Mouse (Mus musculus): ENCODE measurements around the gene Eif6.

Eif6 gene

GRCm38 (mm10) chr2:155825904-155826629, 658 bp downstream of the Eif6 start:
- no peak for DNase-seq (ENCODE audit: extremely low read depth, insufficient read length, low spot score)

DNA sequence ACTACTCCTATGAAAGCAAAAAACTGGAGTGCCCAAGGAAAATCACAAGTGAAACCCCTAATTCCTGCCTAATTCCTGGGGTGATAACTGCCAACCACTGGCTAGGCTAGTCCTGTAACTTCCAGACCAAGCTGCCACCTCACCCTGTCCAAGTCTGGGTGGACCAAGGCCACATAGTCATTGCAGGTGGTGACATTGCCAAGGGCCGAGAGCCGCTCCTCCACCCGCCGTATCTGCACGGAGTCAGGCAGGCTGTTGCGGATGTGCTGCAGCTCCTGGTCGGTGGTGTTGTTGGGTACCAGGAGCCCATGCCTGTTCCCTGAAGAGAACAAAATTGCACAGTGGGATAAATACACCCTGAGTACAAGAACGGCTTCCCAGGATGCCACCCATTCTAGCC, 3.0 kb downstream of the Eif6 start:
- no peak for DNase-seq (ENCODE audit: extremely low read depth, insufficient read length, low spot score)

- DNase-seq (ENCODE audit: extremely low read depth, insufficient read length, low spot score), result no peak
These were observed 5.9 kb downstream of the Eif6 start for GRCm38 (mm10) chr2:155820779-155821178.

- DNase-seq (ENCODE audit: extremely low read depth, insufficient read length, low spot score), result peak; percentile 51
These were observed 7.1 kb downstream of the Eif6 start for GRCm38 (mm10) chr2:155819449-155820251.

DNA sequence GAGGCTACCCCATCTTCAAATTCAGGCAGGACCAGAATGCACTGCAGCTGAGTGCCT, 7.5 kb downstream of the Eif6 start, which contains the start of gene BC029722:
Gene BC029722 (minus strand): TSS at position 35 of the 57 bp plus-strand sequence.
- DNase-seq (ENCODE audit: extremely low read depth, insufficient read length, low spot score), result no peak

- peak; percentile 99 for DNase-seq (ENCODE audit: extremely low read depth, insufficient read length, low spot score)
These were observed 7.9 kb downstream of the Eif6 start for GRCm38 (mm10) chr2:155818596-155819391.

DNA sequence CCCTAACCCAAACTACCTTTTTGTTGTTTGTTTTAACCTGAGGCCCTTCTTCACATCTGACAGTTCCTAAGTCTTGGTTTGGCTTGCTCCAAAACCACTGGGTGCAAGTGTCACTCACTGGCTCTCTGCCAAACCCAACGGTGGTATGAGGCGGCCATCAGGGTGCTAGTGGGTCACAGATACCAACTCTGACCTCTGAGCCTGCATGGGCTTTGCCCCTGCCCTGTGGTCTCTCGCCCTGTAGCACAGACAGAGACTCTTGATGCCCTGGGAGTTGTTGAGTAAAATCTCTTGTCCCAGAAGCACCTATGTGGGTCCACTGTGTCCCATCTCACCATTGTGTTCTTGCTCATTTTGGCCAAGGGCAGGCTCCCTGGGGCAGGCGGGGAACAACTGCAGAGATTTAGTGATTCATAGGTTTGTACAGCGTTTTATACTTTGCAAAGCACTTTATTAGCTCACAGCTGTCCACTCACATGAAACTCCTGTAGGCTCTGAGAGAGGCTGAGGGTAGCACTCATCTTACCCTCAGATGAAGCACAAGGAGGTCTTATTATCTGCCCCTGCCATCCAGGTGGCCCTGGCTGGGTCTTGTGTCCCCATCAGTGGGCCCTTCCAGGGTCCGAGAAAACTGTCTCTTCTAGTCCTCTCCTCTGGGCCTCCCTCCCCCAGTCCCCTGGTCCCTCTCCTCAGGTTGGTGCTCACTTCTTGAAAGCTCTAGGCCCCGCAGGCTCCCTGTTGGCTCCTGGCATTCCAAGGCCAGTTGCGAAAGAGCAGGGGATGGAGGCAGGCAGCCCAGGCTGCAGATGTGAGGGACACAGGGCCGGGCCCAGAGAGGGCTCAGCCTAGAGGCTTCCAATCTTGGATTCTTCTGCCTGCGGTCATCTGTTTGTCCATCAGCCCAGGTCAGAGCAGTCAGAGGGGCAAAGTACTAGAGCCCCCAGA, 9.2 kb downstream of the Eif6 start:
- DNase-seq (ENCODE audit: extremely low read depth, insufficient read length, low spot score), result peak; percentile 80

GRCm38 (mm10) chr2:155816179-155816578, 10.5 kb downstream of the Eif6 start:
- no peak for DNase-seq (ENCODE audit: extremely low read depth, insufficient read length, low spot score)

DNA sequence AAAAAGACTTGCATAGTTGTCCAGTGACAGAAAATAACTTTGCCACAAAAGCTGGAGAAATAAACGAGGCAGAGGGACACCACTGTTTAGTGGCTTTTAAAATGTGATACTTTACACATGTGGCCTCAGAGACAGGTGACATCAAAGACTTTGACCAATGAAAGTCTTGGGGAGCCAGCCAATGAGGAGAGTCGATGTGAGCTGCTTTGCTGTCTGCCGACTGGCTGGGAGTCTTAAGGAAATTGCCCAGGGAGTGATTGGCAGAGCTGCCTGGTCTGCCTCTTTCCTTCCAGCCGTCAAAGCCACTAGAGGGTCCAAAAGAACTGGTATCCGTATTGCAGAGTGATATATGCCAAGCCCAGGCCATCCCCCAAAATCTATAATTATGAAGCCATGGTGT, 11.9 kb downstream of the Eif6 start:
- no peak for DNase-seq (ENCODE audit: extremely low read depth, insufficient read length, low spot score)

DNA sequence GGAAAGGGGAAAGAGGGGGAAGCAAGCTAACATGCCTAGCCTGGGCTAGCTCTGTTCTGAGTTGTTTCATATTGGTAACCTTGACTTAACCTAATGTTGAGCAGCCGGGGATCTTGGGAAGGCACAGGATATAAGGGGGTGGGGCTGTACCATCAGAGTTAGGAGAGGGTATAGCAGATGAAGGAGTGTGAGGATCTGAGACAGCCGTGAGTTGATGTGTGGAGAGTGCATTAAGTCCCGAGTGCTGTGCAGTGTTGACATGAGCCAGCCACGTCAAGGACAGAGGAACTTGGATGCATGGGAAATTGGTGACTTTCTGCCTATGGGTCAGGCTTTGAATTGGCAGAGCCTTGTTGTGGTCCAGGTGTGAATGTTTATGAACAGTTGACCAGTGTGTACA, 14.1 kb downstream of the Eif6 start:
- DNase-seq (ENCODE audit: extremely low read depth, insufficient read length, low spot score), result no peak

DNA sequence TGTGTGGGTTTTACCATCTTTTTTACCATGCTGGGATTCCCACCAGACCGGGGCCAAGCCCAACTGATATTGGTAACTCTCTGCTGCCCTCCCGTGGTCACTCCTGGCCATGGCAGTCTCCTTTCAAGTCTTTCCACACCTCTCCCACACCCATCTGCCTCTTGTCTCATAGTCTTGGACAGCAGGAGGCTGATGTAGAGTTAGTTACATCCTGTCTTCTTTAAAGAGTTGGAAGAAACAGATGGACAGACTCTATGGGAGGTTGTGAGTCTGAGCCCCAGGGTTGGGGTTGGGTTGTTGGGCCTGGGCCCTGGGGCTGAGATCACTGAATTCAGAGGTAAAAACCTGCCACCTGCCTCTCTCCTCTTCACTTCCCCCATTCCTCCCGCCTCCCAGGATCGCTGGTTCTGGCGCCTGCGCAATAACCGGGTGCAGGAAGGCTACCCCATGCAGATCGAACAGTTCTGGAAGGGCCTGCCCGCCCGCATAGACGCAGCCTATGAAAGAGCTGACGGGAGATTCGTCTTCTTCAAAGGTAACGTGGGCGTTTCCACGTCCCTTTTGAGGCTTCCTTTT, 14.8 kb downstream of the Eif6 start:
- peak; percentile 53 for DNase-seq (ENCODE audit: extremely low read depth, insufficient read length, low spot score)

GRCm38 (mm10) chr2:155809620-155810019, 17.1 kb downstream of the Eif6 start:
- no peak for DNase-seq (ENCODE audit: extremely low read depth, insufficient read length, low spot score)

DNA sequence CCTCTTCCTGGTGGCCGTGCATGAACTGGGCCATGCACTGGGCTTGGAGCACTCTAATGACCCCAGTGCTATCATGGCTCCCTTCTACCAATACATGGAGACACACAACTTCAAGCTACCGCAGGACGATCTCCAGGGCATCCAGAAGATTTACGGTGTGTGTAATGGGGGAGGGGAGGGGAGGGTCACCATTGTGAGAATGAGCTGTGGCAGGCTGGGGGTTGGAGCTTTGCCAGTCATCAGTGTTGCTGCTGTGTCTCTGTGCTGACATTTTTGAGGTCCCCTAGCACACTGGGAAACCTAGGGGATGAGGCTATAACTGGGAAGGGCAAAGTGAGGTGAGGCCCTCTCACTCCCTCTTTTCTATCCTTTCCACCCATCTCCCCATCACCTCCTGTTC, 19.3 kb downstream of the Eif6 start:
- DNase-seq (ENCODE audit: extremely low read depth, insufficient read length, low spot score), result no peak

DNA sequence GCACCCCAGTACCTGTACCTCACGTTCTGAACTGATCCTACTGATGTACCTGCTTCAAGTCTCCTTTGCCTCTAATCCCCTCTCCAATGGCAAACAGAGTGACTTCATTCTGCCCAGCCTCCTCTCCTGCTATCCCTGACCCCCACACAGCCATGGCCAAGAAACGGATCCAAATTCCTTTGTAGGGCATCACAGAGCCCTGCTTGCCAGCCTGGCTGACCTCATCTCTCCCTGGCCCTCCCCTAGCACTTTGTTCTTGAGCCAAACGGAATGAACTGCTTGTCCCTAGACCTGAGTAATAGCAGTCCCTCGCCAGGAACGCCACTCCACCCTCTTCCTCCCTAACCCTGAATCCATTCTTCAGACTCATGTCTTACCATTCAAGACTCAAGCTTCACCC, 20.2 kb downstream of the Eif6 start:
- peak; percentile 77 for DNase-seq (ENCODE audit: extremely low read depth, insufficient read length, low spot score)

- no peak for DNase-seq (ENCODE audit: extremely low read depth, insufficient read length, low spot score)
These were observed 20.8 kb downstream of the Eif6 start for GRCm38 (mm10) chr2:155805925-155806255.

- peak; percentile 80 for DNase-seq (ENCODE audit: extremely low read depth, insufficient read length, low spot score)
These were observed 21.3 kb downstream of the Eif6 start for GRCm38 (mm10) chr2:155805231-155805924.

DNA sequence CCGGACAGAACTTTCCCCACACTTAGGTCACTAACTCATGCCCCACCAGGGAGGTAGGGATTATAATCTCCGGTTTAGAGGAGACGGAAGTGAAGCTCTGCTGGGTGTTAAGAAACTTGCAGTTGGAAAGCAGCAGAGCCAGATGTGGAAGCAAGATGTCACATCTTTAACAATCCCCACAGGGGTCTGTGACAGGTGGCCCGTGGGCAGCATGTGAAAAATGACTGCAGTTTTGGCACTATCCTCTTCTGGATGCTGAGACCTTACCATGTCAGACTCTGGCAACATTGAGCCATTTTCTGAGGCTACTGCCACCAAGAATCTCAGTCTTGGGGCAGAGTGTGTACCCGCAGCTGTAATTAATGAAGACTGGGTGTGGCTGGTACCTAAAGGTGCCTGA, 22.7 kb downstream of the Eif6 start:
- DNase-seq (ENCODE audit: extremely low read depth, insufficient read length, low spot score), result no peak

DNA sequence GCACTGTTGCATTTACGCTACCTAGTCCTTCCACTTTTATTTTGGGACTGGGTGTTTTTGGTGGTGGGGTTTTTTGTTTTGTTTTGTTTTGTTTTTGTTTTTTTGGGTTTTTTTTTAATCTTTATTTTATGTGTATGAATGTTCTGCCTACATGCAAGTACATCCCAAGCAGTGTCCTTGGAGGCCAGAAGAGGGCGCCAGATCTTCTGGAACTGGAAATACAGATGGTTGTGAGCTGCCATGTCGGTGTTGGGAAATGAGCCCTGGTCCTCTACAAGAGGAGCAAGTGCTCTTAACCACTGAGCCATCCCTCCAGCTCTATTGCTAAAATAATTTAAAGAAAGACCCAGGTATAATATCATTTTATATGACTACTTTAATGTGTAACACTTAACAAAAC, 24.0 kb downstream of the Eif6 start:
- no peak for DNase-seq (ENCODE audit: extremely low read depth, insufficient read length, low spot score)

GRCm38 (mm10) chr2:155798613-155799012, 28.1 kb downstream of the Eif6 start:
- DNase-seq (ENCODE audit: extremely low read depth, insufficient read length, low spot score), result no peak
